15 mouse cellular contexts compared by ENCODE assay signal in genomic region chr9:44175957-44176356, GRCm38 (mm10). TPM values are rescaled to one million over a fixed set of nuclear protein-coding genes. Genes with fewer than 3 reads are reported as not detected.
A peak's percentile ranks its signal among the peaks of the same experiment; 100 is the strongest.
DNase-seq lines count a peak whose midpoint lies in the region; ATAC-seq and TF ChIP-seq lines count a peak whose summit lies in the region.
"Had no signal": no experiment of that assay in that cellular context is flagged by ENCODE, and none has a peak within 500 bp of the region (broad histone marks: within the 10 kb centered on the region; RNA-seq: fewer than 3 reads in every experiment).

No protein-coding gene starts in this region.

- H3K27me3 ChIP-seq in kidney, adult 2 months (replicated peaks; ENCODE audit: control insufficient read depth, insufficient read depth, low read length), result no peaks in the 10 kb centered on the region
- H3K27me3 ChIP-seq: midbrain, embryonic 12.5 days had no signal

- peaks cover 100% of the 10 kb centered on the region for H3K79me2 ChIP-seq in macrophage (ENCODE audit: inconsistent target)

- no peak for TF ChIP-seq POLR2A in kidney, adult 2 months (IDR thresholded peaks at IDR 0.05; ENCODE audit: low read depth, low read length)

- peaks cover 14% of the 10 kb centered on the region for H3K4me1 ChIP-seq in kidney, adult 2 months (ENCODE audit: control insufficient read depth, insufficient read depth, low read length)
- H3K4me1 ChIP-seq: midbrain, embryonic 12.5 days had no signal

- intact Hi-C loops in left cerebral cortex, postnatal 36 days (cut with DNase I), result no loop called here

- ATAC-seq in CD4-positive, CD25-positive, alpha-beta regulatory T cell, adult 4 months, result peak; percentile 23
- peak; percentile 53 for ATAC-seq in common myeloid progenitor, adult 5-6 weeks (replicated peaks; ENCODE audit: low read depth, poor library complexity, severe bottlenecking)

- peak overlapping the region; percentile 56 for H3K27ac ChIP-seq in kidney, adult 2 months (ENCODE audit: insufficient read depth, low read depth, low read length)
- peak overlapping the region; percentile 8; the same call in 1 of the 2 replicates for H3K27ac ChIP-seq in macrophage
- H3K27ac ChIP-seq: left cerebral cortex, adult 2 months; midbrain, embryonic 12.5 days had no signal

- DNase-seq in kidney, adult 2 months, result no peak
- DNase-seq in kidney, adult 9 months, result no peak
- DNase-seq in frontal cortex, adult 2 months (ENCODE audit: extremely low spot score in 1 of 2, low spot score in 1 of 2), result no peak
- DNase-seq in left cerebral cortex, postnatal 36 days (ENCODE audit: low spot score in 2 of 2), result no peak
- DNase-seq in thymus, postnatal 4 days, result no peak
- DNase-seq: cerebellum, adult 11-12 months; lung, postnatal 10 days; right cerebral cortex, postnatal 14 days; thymus, postnatal 25 days had no signal

- TF ChIP-seq CTCF in kidney, adult 2 months (conservative IDR thresholded peaks at IDR 0.05; ENCODE audit: insufficient read depth, insufficient read length, low read depth, low read length), result no peak

- WGBS in kidney, adult 2 months, result 35% methylated on average over 1 of the region's 1 CpGs
- WGBS in macrophage (ENCODE audit: missing documents), result 0% methylated on average over 1 of the region's 1 CpGs

- no peaks in the 10 kb centered on the region for H3K36me3 ChIP-seq in kidney, adult 2 months (ENCODE audit: control insufficient read depth, insufficient read depth, low read length)
- peaks cover 18% of the 10 kb centered on the region; the same call in 1 of the 2 replicates for H3K36me3 ChIP-seq in macrophage (ENCODE audit: inconsistent target)

- no peak overlapping the region for H3K4me3 ChIP-seq in kidney, adult 2 months (ENCODE audit: insufficient read depth, low read depth, low read length)
- no peak overlapping the region for H3K4me3 ChIP-seq in macrophage (ENCODE audit: inconsistent target)
- H3K4me3 ChIP-seq: erythroblast, embryonic 14.5 days; left cerebral cortex, adult 2 months; midbrain, embryonic 12.5 days had no signal

RNA-seq across cellular contexts. Expression of gene Mcam, which starts 41.7 kb away (rescaled TPM):
- 27.9 and 32.8 TPM in 2 replicates for polyA plus RNA-seq in kidney, adult 2 months (2012; rRNA removed)
- under 1 TPM in 1 of 2 experiments, not detected in 1; 0.34 TPM for polyA plus RNA-seq in CD4-positive, CD25-positive, alpha-beta regulatory T cell, adult 4 months (2017; shearing (Covaris generic))
- 0.15 and 2.6 TPM in 2 replicates for total RNA-seq in common myeloid progenitor, adult 5-6 weeks (2017)
- 1 to 10 TPM in 1 of 26 experiments, under 1 TPM in 3, not detected in 22; 0.26 to 2.0 (median 0.42) TPM for total RNA-seq in macrophage (2018; cell fraction: chromatin; rRNA removed)
- under 1 TPM in 14 of 26 experiments, not detected in 12; 0.04 to 0.23 (median 0.13) TPM for total RNA-seq in macrophage (2018; cell fraction: cytosol; rRNA removed)
- total RNA-seq in macrophage (2018; cell fraction: nucleus; rRNA removed), result under 1 TPM in 2 of 26 experiments, not detected in 24; 0.25 to 0.26 TPM
- 0.11 to 0.30 TPM in 2 of 3 replicates, not detected in the other for polyA plus RNA-seq in macrophage (2018)
- 16.8 and 17.4 TPM in 2 replicates for polyA plus RNA-seq in frontal cortex, adult 2 months (2012; rRNA removed)
- total RNA-seq in left cerebral cortex, postnatal 36 days (2021), result 10 to 100 TPM; 14.9 to 18.4 TPM
- polyA plus RNA-seq: erythroblast, embryonic 14.5 days had no signal

RNA-seq across cellular contexts. Expression of gene Cbl, which starts 57.9 kb away (rescaled TPM):
- 6.6 and 8.1 TPM in 2 replicates for polyA plus RNA-seq in kidney, adult 2 months (2012; rRNA removed)
- 10 to 100 TPM; 22.7 to 23.0 TPM for polyA plus RNA-seq in CD4-positive, CD25-positive, alpha-beta regulatory T cell, adult 4 months (2017; shearing (Covaris generic))
- total RNA-seq in common myeloid progenitor, adult 5-6 weeks (2017), result 27.7 and 32.7 TPM in 2 replicates
- total RNA-seq in macrophage (2018; cell fraction: chromatin; rRNA removed), result 100 to 1,000 TPM in 25 of 26 experiments, 10 to 100 TPM in 1; 75.2 to 374 (median 276) TPM
- total RNA-seq in macrophage (2018; cell fraction: cytosol; rRNA removed), result 100 to 1,000 TPM in 11 of 26 experiments, 10 to 100 TPM in 15; 77.0 to 120 (median 98.9) TPM
- total RNA-seq in macrophage (2018; cell fraction: nucleus; rRNA removed), result 100 to 1,000 TPM; 148 to 240 (median 196) TPM
- polyA plus RNA-seq in macrophage (2018), result 37.9 to 51.2 TPM (median 42.7 TPM) in 3 replicates
- 18.6 and 20.5 TPM in 2 replicates for polyA plus RNA-seq in frontal cortex, adult 2 months (2012; rRNA removed)
- total RNA-seq in left cerebral cortex, postnatal 36 days (2021), result 10 to 100 TPM; 45.2 to 65.1 TPM

Comparison
In these comparisons a context has a peak if more than half of its experiments do, and no peak if none do; other contexts are left out.
1. RNA of gene Mcam, which starts 41.7 kb away (polyA plus RNA-seq): 27.9 to 32.8 TPM in kidney, adult 2 months and 16.8 to 17.4 TPM in frontal cortex, adult 2 months; 0.34 TPM in CD4-positive, CD25-positive, alpha-beta regulatory T cell, adult 4 months and 0.11 to 0.30 TPM in macrophage; every median in the first group is over 10 times any median in the second.